Mouse (Mus musculus): Measurements from ENCODE around the gene Knop1.

DNA sequence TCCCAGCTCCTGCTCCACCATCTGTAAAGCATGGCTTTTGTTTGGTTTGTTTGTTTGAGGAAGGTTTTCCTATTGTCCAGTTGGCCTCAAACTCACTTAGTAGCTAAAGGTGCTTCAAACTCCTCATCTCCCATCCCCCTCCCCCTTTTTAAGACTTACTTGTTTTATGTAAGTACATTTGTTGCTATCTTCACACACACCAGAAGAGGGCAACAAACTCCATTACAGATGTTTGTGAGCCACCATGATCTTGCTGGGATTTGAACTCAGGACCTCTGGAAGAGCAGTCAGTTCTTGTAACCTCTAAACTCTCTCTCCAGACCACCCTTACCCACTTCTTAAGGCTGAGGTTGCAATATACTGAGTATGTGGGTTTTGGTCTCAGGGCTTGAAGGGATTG is 42.0 kb upstream of the Knop1 start:
- TF ChIP-seq UBTF (IDR thresholded peaks at IDR 0.05; ENCODE audit: low read depth, low read length) (no peak), USF2 (conservative IDR thresholded peaks at IDR 0.05; ENCODE audit: low read depth, low read length) (no peak), MEF2A (IDR thresholded peaks at IDR 0.05; ENCODE audit: borderline replicate concordance, low read depth, low read length) (no peak)
